Mouse (Mus musculus) cerebellum, postnatal 4 days (tissue): ENCODE results near the gene Olfr1032.
"Not testable (repeated sequence)": the region's sequence is repeated elsewhere in the genome, so short reads cannot be mapped to it uniquely, and the experiment has no call there.

Experiments
- DNase-seq, 2 experiments: peaks; one replicate each; pipeline ENCODE4 v3.0.0; 2022; ENCODE audit warnings: low spot score in 2 of 2, mixed read lengths in 1 of 2

The Olfr1032 gene

GRCm38 (mm10) chr2:86005240-86005639, at the start of gene Olfr1032:
TSS of gene Olfr1032 (plus strand) at chr2:86005540.
- no peak for DNase-seq

- no peak for DNase-seq
Observed at GRCm38 (mm10) chr2:85973595-85973994, 31.7 kb upstream of the Olfr1032 start, which contains the start of gene Olfr1029. TSS of gene Olfr1029 (plus strand) at chr2:85973895.

- DNase-seq = no peak
Observed at GRCm38 (mm10) chr2:85978976-85979375, 26.4 kb upstream of the Olfr1032 start, which contains the start of gene Olfr1030. TSS of gene Olfr1030 (plus strand) at chr2:85979276.

- no peak for DNase-seq
Observed at GRCm38 (mm10) chr2:85990004-85990403, 15.3 kb upstream of the Olfr1032 start, which contains the start of gene Olfr1031. TSS of gene Olfr1031 (plus strand) at chr2:85990304.

GRCm38 (mm10) chr2:86020406-86020805, 15.1 kb downstream of the Olfr1032 start, which contains the start of gene Olfr1033:
TSS of gene Olfr1033 (plus strand) at chr2:86020633.
- DNase-seq = not testable (repeated sequence)

GRCm38 (mm10) chr2:86021518-86021917, 16.2 kb downstream of the Olfr1032 start:
- not testable (repeated sequence) for DNase-seq

- no peak for DNase-seq
Observed at GRCm38 (mm10) chr2:86045561-86045960, 40.2 kb downstream of the Olfr1032 start, which contains the start of gene Olfr1034. TSS of gene Olfr1034 (plus strand) at chr2:86045861.

GRCm38 (mm10) chr2:86050777-86051176, 45.4 kb downstream of the Olfr1032 start:
- not testable (repeated sequence) for DNase-seq
